Mouse (Mus musculus): ENCODE measurements around the gene Atp6v0a1. TPM values are rescaled to one million over a fixed set of nuclear protein-coding genes. Genes with fewer than 3 reads are reported as not detected.
A peak's percentile ranks its signal among the peaks of the same experiment; 100 is the strongest.

Atp6v0a1 gene
- total RNA-seq, 2 experiments from 2014 or later, result 16.8 to 42.7 TPM

GRCm38 (mm10) chr11:101079746-101080145 is 70.5 kb downstream of the Atp6v0a1 start:
- peak; percentile 35 for ATAC-seq (replicated peaks; ENCODE audit: poor library complexity, severe bottlenecking)

GRCm38 (mm10) chr11:101080421-101080820 is 71.2 kb downstream of the Atp6v0a1 start:
- ATAC-seq (replicated peaks; ENCODE audit: poor library complexity, severe bottlenecking), result no peak

GRCm38 (mm10) chr11:101081659-101082058 is 72.4 kb downstream of the Atp6v0a1 start:
- ATAC-seq (replicated peaks; ENCODE audit: poor library complexity, severe bottlenecking), result no peak

GRCm38 (mm10) chr11:101082208-101083082 is 73.2 kb downstream of the Atp6v0a1 start, which contains the start of gene Coasy:
Coasy (plus strand) TSS chr11:101082565.
- ATAC-seq (replicated peaks; ENCODE audit: poor library complexity, severe bottlenecking), result peak; percentile 47

GRCm38 (mm10) chr11:101083083-101083697 is 73.9 kb downstream of the Atp6v0a1 start:
- ATAC-seq (replicated peaks; ENCODE audit: poor library complexity, severe bottlenecking), result peak; percentile 35

- no peak for ATAC-seq (replicated peaks; ENCODE audit: poor library complexity, severe bottlenecking)
These were observed 75.0 kb downstream of the Atp6v0a1 start for GRCm38 (mm10) chr11:101084246-101084645.

- no peak for ATAC-seq (replicated peaks; ENCODE audit: poor library complexity, severe bottlenecking)
These were observed 75.6 kb downstream of the Atp6v0a1 start for GRCm38 (mm10) chr11:101084811-101085210.

GRCm38 (mm10) chr11:101085617-101086322 is 76.5 kb downstream of the Atp6v0a1 start:
- no peak for ATAC-seq (replicated peaks; ENCODE audit: poor library complexity, severe bottlenecking)

- no peak for ATAC-seq (replicated peaks; ENCODE audit: poor library complexity, severe bottlenecking)
These were observed 77.0 kb downstream of the Atp6v0a1 start for GRCm38 (mm10) chr11:101086323-101086674.

- peak; percentile 51 for ATAC-seq (replicated peaks; ENCODE audit: poor library complexity, severe bottlenecking)
These were observed 77.8 kb downstream of the Atp6v0a1 start, which contains the start of gene Mlx for GRCm38 (mm10) chr11:101086756-101087681. Mlx (plus strand) TSS chr11:101087277.

- no peak for ATAC-seq (replicated peaks; ENCODE audit: poor library complexity, severe bottlenecking)
These were observed 78.4 kb downstream of the Atp6v0a1 start for GRCm38 (mm10) chr11:101087682-101088055.

GRCm38 (mm10) chr11:101089931-101090330 is 80.7 kb downstream of the Atp6v0a1 start:
- ATAC-seq (replicated peaks; ENCODE audit: poor library complexity, severe bottlenecking), result peak; percentile 36

- peak; percentile 6; the same call in 1 of the 2 replicates for ATAC-seq (replicated peaks; ENCODE audit: poor library complexity, severe bottlenecking)
These were observed 85.7 kb downstream of the Atp6v0a1 start for GRCm38 (mm10) chr11:101094930-101095313.

- ATAC-seq (replicated peaks; ENCODE audit: poor library complexity, severe bottlenecking), result peak; percentile 97
These were observed 86.2 kb downstream of the Atp6v0a1 start, which contains the start of gene Psmc3ip for GRCm38 (mm10) chr11:101095314-101096024. Psmc3ip (minus strand) TSS chr11:101095436.

- ATAC-seq (replicated peaks; ENCODE audit: poor library complexity, severe bottlenecking), result no peak
These were observed 89.0 kb downstream of the Atp6v0a1 start for GRCm38 (mm10) chr11:101098231-101098630.

GRCm38 (mm10) chr11:101103011-101103410 is 93.8 kb downstream of the Atp6v0a1 start:
- no peak for ATAC-seq (replicated peaks; ENCODE audit: poor library complexity, severe bottlenecking)

- ATAC-seq (replicated peaks; ENCODE audit: poor library complexity, severe bottlenecking), result no peak
These were observed 100.1 kb downstream of the Atp6v0a1 start for GRCm38 (mm10) chr11:101109351-101109750.

GRCm38 (mm10) chr11:101110708-101111107 is 101.5 kb downstream of the Atp6v0a1 start:
- no peak for ATAC-seq (replicated peaks; ENCODE audit: poor library complexity, severe bottlenecking)

- ATAC-seq (replicated peaks; ENCODE audit: poor library complexity, severe bottlenecking), result no peak
These were observed 101.9 kb downstream of the Atp6v0a1 start for GRCm38 (mm10) chr11:101111178-101111577.

All from granulocyte monocyte progenitor cell, adult 5-6 weeks (primary cell).